Mouse (Mus musculus): Measurements from ENCODE around the gene Zfp628.

DNA sequence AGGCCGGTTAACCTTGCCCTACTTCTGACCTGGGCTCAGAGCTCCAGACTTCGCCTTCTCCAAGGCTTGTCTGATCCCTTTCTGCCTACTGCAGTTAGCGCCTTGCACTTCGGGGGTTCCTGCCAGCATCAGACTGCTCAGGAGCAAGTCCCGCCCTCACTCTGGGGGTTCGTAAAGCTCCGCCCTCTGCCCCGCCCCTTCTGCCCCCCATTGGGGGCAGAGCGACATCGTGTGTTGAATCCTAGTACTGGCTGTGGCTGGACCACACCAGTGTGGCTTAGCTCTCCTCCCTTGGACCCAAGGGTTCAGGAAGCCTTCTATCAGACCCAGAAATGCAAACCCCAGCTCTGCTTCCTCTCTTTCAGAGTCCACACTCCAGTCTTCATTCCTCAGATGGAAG is 49.3 kb downstream of the Zfp628 start, which contains the start of gene Sbk2:
- TF ChIP-seq POLR2A (IDR thresholded peaks at IDR 0.05; ENCODE audit: low read depth, low read length) (no peak), CTCF (IDR thresholded peaks at IDR 0.05; ENCODE audit: borderline replicate concordance, insufficient read depth, low read length) (peak; percentile 47; the same call in 1 of the 2 replicates)

Data from embryonic fibroblast, embryonic 13.5 days (primary cell).